Mouse (Mus musculus) lung, embryonic 16.5 days (tissue): ENCODE data around the gene Usp19. TPM values are rescaled to one million over a fixed set of nuclear protein-coding genes. Genes with fewer than 3 reads are reported as not detected.

Experiments
- ATAC-seq: fragments of 200-750 bp; cut with Nextera tagmentation; 2 replicates; pipeline ENCODE4 v1.8.0; 2017; ENCODE audit warnings: low read depth, mild to moderate bottlenecking, moderate library complexity
- H3K27ac ChIP-seq: fragments of 300-500 bp; sonication (generic); 2 replicates; pipeline ENCODE4 v1.5.1; 2014; ENCODE audit warnings: mild to moderate bottlenecking, control low read depth, low read length
- H3K27me3 ChIP-seq: fragments of 300-500 bp; sonication (generic); 2 replicates; pipeline ENCODE4 v1.6.1; 2014; ENCODE audit warnings: low read depth, low read length, mixed read lengths; ENCODE audit not compliant: control insufficient read depth, insufficient read depth
- H3K36me3 ChIP-seq: fragments of 300-500 bp; sonication (generic); 2 replicates; pipeline ENCODE4 v1.6.1; 2014; ENCODE audit warnings: low read length; ENCODE audit not compliant: control insufficient read depth, insufficient read depth
- H3K4me1 ChIP-seq: fragments of 300-500 bp; sonication (generic); replicated peaks from 2 replicates; pipeline ENCODE4 v1.6.1; 2014; ENCODE audit warnings: low read length, mixed read lengths; ENCODE audit not compliant: control insufficient read depth, insufficient read depth
- H3K4me2 ChIP-seq: fragments of 300-500 bp; sonication (generic); 2 replicates; pipeline ENCODE4 v1.6.1; 2014; ENCODE audit warnings: low read depth, low read length, control low read depth
- H3K4me3 ChIP-seq: fragments of 300-500 bp; sonication (generic); 2 replicates; pipeline ENCODE4 v1.5.1; 2014; ENCODE audit warnings: mild to moderate bottlenecking, low read length, control low read depth
- H3K9ac ChIP-seq: fragments of 300-500 bp; sonication (generic); 2 replicates; pipeline ENCODE4 v1.6.1; 2014; ENCODE audit warnings: low read length, control low read depth
- H3K9me3 ChIP-seq: fragments of 300-500 bp; sonication (generic); 2 replicates; pipeline ENCODE4 v1.6.1; 2016; ENCODE audit warnings: low read length; ENCODE audit not compliant: control insufficient read depth
- WGBS: fragments of 180-500 bp; shearing (Covaris S2); extraction: QIAGEN DNeasy Blood & Tissue Kit; methylation state at CpG from one replicate; pipeline ENCODE4 v1.1.7; 2014; 5-methylcytosine and 5-hydroxymethylcytosine counted together
- polyA plus RNA-seq: library from polyadenylated mRNA; unstranded; fragments of >200 nt; fragmentation: Nextera tagmentation; extraction: Ambion mirVana; gene quantifications from 2 replicates; pipeline ENCODE4 v1.2.1, GENCODE M21; 2015

Usp19 gene
- polyA plus RNA-seq, 1 experiment from 2014 or later, result 59.1 TPM

GRCm38 (mm10) chr9:108461675-108462074 is 28.7 kb upstream of the Usp19 start:
- peaks cover 25% of the 10 kb centered on the region for H3K4me1 ChIP-seq
- H3K36me3 ChIP-seq, result peaks cover 20% of the 10 kb centered on the region
- H3K9me3 ChIP-seq, result no peaks in the 10 kb centered on the region
- H3K4me2 ChIP-seq, result peak overlapping the region; percentile 84
- H3K4me3 ChIP-seq, result peak overlapping the region; percentile 71
- peak overlapping the region; percentile 87 for H3K9ac ChIP-seq
- H3K27ac ChIP-seq, result peak overlapping the region; percentile 97
- WGBS, result 78% methylated on average over 5 of the region's 5 CpGs
- ATAC-seq, result no peak
- no peaks in the 10 kb centered on the region for H3K27me3 ChIP-seq

GRCm38 (mm10) chr9:108462192-108462591 is 28.2 kb upstream of the Usp19 start:
- peaks cover 25% of the 10 kb centered on the region for H3K4me1 ChIP-seq
- WGBS, result 53% methylated on average over 10 of the region's 10 CpGs
- H3K36me3 ChIP-seq, result peaks cover 24% of the 10 kb centered on the region
- peak overlapping the region; percentile 97 for H3K27ac ChIP-seq
- peak; percentile 77 for ATAC-seq
- H3K9ac ChIP-seq, result peak overlapping the region; percentile 87
- peak overlapping the region; percentile 71 for H3K4me3 ChIP-seq
- no peaks in the 10 kb centered on the region for H3K9me3 ChIP-seq
- peak overlapping the region; percentile 84 for H3K4me2 ChIP-seq
- H3K27me3 ChIP-seq, result no peaks in the 10 kb centered on the region

DNA sequence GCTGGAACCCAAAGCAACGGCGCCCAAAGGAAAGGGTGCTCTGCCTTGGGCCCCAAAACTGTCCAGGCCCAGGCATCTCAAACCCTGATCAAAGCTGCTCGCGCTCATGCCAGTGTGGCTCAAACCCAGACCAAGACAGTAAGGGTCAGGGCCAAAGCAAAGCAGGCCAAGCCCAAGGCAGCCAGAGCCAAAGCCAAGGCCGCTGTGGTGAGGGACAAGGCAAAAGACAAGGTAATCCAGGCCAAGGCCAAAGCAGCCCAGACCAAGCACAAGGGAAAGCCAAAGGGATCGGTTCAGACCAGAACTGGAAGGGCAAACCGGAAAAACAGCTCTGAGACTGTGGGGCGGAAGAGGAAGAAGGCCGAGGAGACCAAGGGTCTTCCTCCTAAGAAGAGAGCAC is 26.7 kb upstream of the Usp19 start:
- H3K4me2 ChIP-seq, result no peak overlapping the region
- peaks cover 25% of the 10 kb centered on the region for H3K4me1 ChIP-seq
- H3K27ac ChIP-seq, result no peak overlapping the region
- no peak overlapping the region for H3K4me3 ChIP-seq
- WGBS, result 92% methylated on average over 9 of the region's 9 CpGs
- no peaks in the 10 kb centered on the region for H3K27me3 ChIP-seq
- no peak overlapping the region for H3K9ac ChIP-seq
- no peak for ATAC-seq
- no peaks in the 10 kb centered on the region for H3K9me3 ChIP-seq
- H3K36me3 ChIP-seq, result peaks cover 22% of the 10 kb centered on the region

GRCm38 (mm10) chr9:108466219-108466618 is 24.2 kb upstream of the Usp19 start:
- Histone ChIP-seq H3K4me2 (no peak overlapping the region), H3K36me3 (peaks cover 22% of the 10 kb centered on the region), H3K9me3 (no peaks in the 10 kb centered on the region), H3K27ac (no peak overlapping the region), H3K4me3 (no peak overlapping the region), H3K4me1 (peaks cover 24% of the 10 kb centered on the region), H3K9ac (no peak overlapping the region), H3K27me3 (no peaks in the 10 kb centered on the region)
- WGBS, result 86% methylated on average over 2 of the region's 2 CpGs
- no peak for ATAC-seq

DNA sequence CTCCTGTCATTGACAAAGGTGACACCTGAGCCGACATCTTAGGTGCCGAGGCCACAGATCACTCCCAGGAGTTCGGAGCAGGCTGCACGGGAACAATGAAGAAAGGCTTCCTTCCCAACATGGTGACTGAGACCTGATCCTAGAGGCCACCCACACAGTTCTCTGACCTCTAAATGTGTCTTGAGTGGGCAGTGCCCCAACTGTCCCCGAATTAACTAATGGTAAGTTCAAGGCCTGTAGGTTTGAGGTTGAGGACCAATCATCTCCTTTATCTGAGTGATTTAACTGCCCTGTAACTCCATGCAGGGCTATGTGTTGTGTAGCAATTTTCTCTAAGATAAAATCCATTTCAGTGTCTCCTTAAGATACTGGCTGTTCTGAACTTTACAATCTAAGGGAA is 21.0 kb upstream of the Usp19 start:
- Histone ChIP-seq H3K9ac (no peak overlapping the region), H3K27me3 (no peaks in the 10 kb centered on the region), H3K27ac (peak overlapping the region; percentile 33; the same call in 1 of the 2 replicates), H3K4me1 (peaks cover 4% of the 10 kb centered on the region), H3K9me3 (no peaks in the 10 kb centered on the region), H3K36me3 (peaks cover 11% of the 10 kb centered on the region), H3K4me3 (no peak overlapping the region), H3K4me2 (no peak overlapping the region)
- no peak; the same call in 1 of the 2 replicates for ATAC-seq
- WGBS, result 40% methylated on average over 5 of the region's 5 CpGs

- WGBS, result 43% methylated on average over 4 of the region's 4 CpGs
- ATAC-seq, result no peak
- peaks cover 11% of the 10 kb centered on the region for H3K36me3 ChIP-seq
- H3K27ac ChIP-seq, result peak overlapping the region; percentile 33; the same call in 1 of the 2 replicates
- no peak overlapping the region for H3K9ac ChIP-seq
- H3K4me1 ChIP-seq, result peaks cover 4% of the 10 kb centered on the region
- H3K9me3 ChIP-seq, result no peaks in the 10 kb centered on the region
- no peak overlapping the region for H3K4me3 ChIP-seq
- H3K27me3 ChIP-seq, result no peaks in the 10 kb centered on the region
- H3K4me2 ChIP-seq, result no peak overlapping the region
Measured at GRCm38 (mm10) chr9:108469845-108470244, 20.6 kb upstream of the Usp19 start.

- H3K27me3 ChIP-seq, result no peaks in the 10 kb centered on the region
- no peak overlapping the region for H3K27ac ChIP-seq
- no peak overlapping the region for H3K9ac ChIP-seq
- H3K9me3 ChIP-seq, result no peaks in the 10 kb centered on the region
- ATAC-seq, result no peak
- WGBS, result 91% methylated on average over 1 of the region's 1 CpGs
- no peaks in the 10 kb centered on the region for H3K36me3 ChIP-seq
- no peak overlapping the region for H3K4me3 ChIP-seq
- H3K4me1 ChIP-seq, result peaks cover 11% of the 10 kb centered on the region
- no peak overlapping the region for H3K4me2 ChIP-seq
Measured at GRCm38 (mm10) chr9:108474528-108474927, 15.9 kb upstream of the Usp19 start.

DNA sequence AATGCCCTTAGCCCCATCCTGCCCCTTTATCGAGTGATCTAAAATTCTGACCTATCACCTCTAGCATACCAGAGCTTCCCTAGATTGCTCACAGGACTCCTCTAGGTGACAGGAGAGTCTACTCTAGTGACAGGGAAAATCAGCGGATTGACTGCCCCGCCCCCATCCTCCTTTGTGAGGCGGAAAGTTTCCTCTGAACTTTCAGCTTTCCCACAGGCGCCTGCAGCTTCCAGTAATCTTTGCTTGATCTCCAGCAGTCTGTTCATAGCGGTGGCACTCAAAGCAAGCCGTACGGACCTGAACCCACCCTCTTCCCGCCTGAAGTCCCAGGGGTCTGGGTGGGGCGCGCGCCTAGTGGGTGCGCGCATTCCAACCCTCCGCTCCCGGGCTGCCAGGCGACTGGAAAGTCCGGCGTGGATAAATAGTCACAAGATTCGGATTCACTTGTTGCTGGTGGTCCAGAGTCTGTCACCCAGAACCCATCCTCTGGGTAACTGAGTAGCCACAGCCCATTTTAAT is 11.7 kb upstream of the Usp19 start:
- Histone ChIP-seq H3K9ac (peak overlapping the region; percentile 68), H3K4me3 (peak overlapping the region; percentile 48), H3K4me2 (peak overlapping the region; percentile 67), H3K27me3 (no peaks in the 10 kb centered on the region), H3K9me3 (no peaks in the 10 kb centered on the region), H3K36me3 (peaks cover 22% of the 10 kb centered on the region), H3K4me1 (peaks cover 18% of the 10 kb centered on the region), H3K27ac (peak overlapping the region; percentile 94)
- peak; percentile 91 for ATAC-seq
- WGBS, result under 1% methylated on average over 20 of the region's 20 CpGs

GRCm38 (mm10) chr9:108479241-108479640 is 11.2 kb upstream of the Usp19 start:
- 31% methylated on average over 11 of the region's 11 CpGs for WGBS
- peak overlapping the region; percentile 48; the same call in 1 of the 2 replicates for H3K9ac ChIP-seq
- H3K9me3 ChIP-seq, result no peaks in the 10 kb centered on the region
- peak; percentile 3; the same call in 1 of the 2 replicates for ATAC-seq
- no peaks in the 10 kb centered on the region for H3K27me3 ChIP-seq
- peaks cover 26% of the 10 kb centered on the region for H3K36me3 ChIP-seq
- peak overlapping the region; percentile 73 for H3K4me3 ChIP-seq
- peak overlapping the region; percentile 67 for H3K4me2 ChIP-seq
- peaks cover 18% of the 10 kb centered on the region for H3K4me1 ChIP-seq
- peak overlapping the region; percentile 94 for H3K27ac ChIP-seq
